Mouse (Mus musculus): ENCODE measurements around the gene Olfml1. TPM values are rescaled to one million over a fixed set of nuclear protein-coding genes. Genes with fewer than 3 reads are reported as not detected.

Gene Olfml1
- polyA plus RNA-seq, 1 experiment from 2014 or later: 1.4 TPM

DNA sequence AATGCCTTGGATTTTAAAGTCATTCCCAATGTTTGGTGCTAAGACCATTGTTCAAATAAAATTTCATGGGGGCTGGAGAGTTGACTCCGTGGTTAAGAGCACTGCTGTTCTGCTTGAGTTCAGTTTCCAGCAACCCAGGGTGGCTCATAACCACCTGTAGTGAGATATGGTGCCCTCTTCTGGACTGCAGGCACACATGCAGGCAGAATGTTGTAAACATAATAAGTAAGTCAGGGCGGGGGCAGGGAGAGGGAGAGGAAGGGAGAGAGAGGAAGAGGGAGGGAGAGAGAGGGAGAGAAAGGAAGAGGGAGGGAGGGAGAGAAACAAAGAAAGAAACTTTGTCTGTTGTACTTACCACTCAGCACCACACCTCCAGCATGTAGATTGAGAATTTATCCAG, 6.6 kb downstream of the Olfml1 start:
- no peak overlapping the region for H3K4me2 ChIP-seq (ENCODE audit: low read length)
- DNase-seq: no peak
- no peaks in the 10 kb centered on the region for H3K36me3 ChIP-seq (ENCODE audit: control insufficient read depth, insufficient read depth, low read length)
- ATAC-seq (ENCODE audit: low FRiP score, low TSS enrichment): no peak
- H3K9ac ChIP-seq (replicated peaks; ENCODE audit: low read length): no peak overlapping the region
- WGBS: 73% methylated on average over 2 of the region's 2 CpGs
- no peaks in the 10 kb centered on the region for H3K9me3 ChIP-seq (ENCODE audit: control insufficient read depth, low read length)
- H3K27me3 ChIP-seq (ENCODE audit: control insufficient read depth, insufficient read depth, low read length): no peaks in the 10 kb centered on the region
- no peaks in the 10 kb centered on the region for H3K4me1 ChIP-seq (ENCODE audit: control insufficient read depth, insufficient read depth, low read length)
- H3K27ac ChIP-seq (replicated peaks; ENCODE audit: low read depth, low read length): no peak overlapping the region
- H3K4me3 ChIP-seq (replicated peaks; ENCODE audit: low read depth, low read length): no peak overlapping the region

DNA sequence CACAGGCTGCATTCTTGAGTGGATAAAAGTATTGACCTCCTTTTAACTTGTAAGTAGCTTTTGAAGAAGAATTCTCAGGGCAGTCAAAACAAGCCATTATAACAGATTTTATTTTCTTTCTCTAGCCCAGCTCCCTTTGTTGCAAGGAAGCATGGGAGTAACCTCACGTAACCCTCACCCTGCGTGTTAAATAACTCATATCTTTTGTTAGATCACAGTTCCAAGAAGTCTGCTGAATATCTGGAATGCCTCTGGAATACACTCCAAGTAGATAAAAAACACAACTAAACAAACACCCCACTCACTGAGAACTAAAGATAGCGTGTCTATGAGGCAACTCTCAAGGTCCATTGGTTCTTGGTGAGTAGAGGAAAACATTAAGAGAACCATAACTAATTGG, 7.0 kb downstream of the Olfml1 start:
- H3K27ac ChIP-seq (replicated peaks; ENCODE audit: low read depth, low read length): no peak overlapping the region
- H3K4me1 ChIP-seq (ENCODE audit: control insufficient read depth, insufficient read depth, low read length): no peaks in the 10 kb centered on the region
- 82% methylated on average over 3 of the region's 3 CpGs for WGBS
- H3K9me3 ChIP-seq (ENCODE audit: control insufficient read depth, low read length): no peaks in the 10 kb centered on the region
- no peaks in the 10 kb centered on the region for H3K27me3 ChIP-seq (ENCODE audit: control insufficient read depth, insufficient read depth, low read length)
- ATAC-seq (ENCODE audit: low FRiP score, low TSS enrichment): no peak
- H3K9ac ChIP-seq (replicated peaks; ENCODE audit: low read length): no peak overlapping the region
- no peak overlapping the region for H3K4me2 ChIP-seq (ENCODE audit: low read length)
- H3K4me3 ChIP-seq (replicated peaks; ENCODE audit: low read depth, low read length): no peak overlapping the region
- no peaks in the 10 kb centered on the region for H3K36me3 ChIP-seq (ENCODE audit: control insufficient read depth, insufficient read depth, low read length)
- no peak for DNase-seq

- Histone ChIP-seq H3K4me3 (replicated peaks; ENCODE audit: low read depth, low read length) (no peak overlapping the region), H3K4me2 (ENCODE audit: low read length) (no peak overlapping the region), H3K9ac (replicated peaks; ENCODE audit: low read length) (no peak overlapping the region), H3K9me3 (ENCODE audit: control insufficient read depth, low read length) (no peaks in the 10 kb centered on the region), H3K27me3 (ENCODE audit: control insufficient read depth, insufficient read depth, low read length) (peaks cover 5% of the 10 kb centered on the region; the same call in 1 of the 2 replicates), H3K36me3 (ENCODE audit: control insufficient read depth, insufficient read depth, low read length) (no peaks in the 10 kb centered on the region), H3K4me1 (ENCODE audit: control insufficient read depth, insufficient read depth, low read length) (0 out of 2 replicates have a peak, but pooled peaks cover 7% of the 10 kb centered on the region), H3K27ac (replicated peaks; ENCODE audit: low read depth, low read length) (no peak overlapping the region)
- DNase-seq (peak; percentile 40), ATAC-seq (ENCODE audit: low FRiP score, low TSS enrichment) (no peak)
- WGBS: 37% methylated on average over 2 of the region's 2 CpGs
Observed at GRCm38 (mm10) chr7:107592641-107593040, 25.4 kb downstream of the Olfml1 start.

- 0 out of 2 replicates have a peak overlapping the region, but pooled peaks have one; percentile 54 for H3K9ac ChIP-seq (replicated peaks; ENCODE audit: low read length)
Observed at GRCm38 (mm10) chr7:107593904-107594303, 26.7 kb downstream of the Olfml1 start.

DNA sequence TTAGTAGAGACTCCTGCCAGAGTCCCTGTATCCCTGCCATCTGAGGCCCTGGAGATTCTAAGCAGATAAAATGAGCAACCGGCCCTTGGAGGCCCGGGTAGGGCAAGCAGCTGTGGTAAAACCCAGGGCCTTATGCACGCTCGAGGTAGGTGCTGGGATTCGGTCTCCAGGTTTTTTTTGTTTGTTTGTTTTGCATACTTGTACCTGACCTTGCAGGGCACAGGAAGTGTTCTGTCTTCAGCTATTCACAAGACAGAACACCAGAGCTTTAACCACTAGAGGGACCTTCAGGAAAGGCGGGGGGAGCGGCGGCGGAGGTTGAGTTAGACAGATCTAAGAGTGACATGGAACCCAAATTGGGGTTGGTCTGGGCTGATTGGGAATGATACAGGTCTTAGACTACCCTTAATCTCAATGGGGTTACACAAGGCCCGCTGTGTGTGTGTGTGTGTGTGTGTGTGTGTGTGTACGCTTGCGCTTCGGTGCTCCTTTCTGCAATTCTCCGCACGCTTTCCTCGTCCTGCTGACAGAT, 27.1 kb downstream of the Olfml1 start:
- peak overlapping the region; percentile 58 for H3K4me3 ChIP-seq (replicated peaks; ENCODE audit: low read depth, low read length)
- H3K27me3 ChIP-seq (ENCODE audit: control insufficient read depth, insufficient read depth, low read length): peaks cover 5% of the 10 kb centered on the region; the same call in 1 of the 2 replicates
- H3K36me3 ChIP-seq (ENCODE audit: control insufficient read depth, insufficient read depth, low read length): no peaks in the 10 kb centered on the region
- peak overlapping the region; percentile 54 for H3K9ac ChIP-seq (replicated peaks; ENCODE audit: low read length)
- H3K4me2 ChIP-seq (ENCODE audit: low read length): peak overlapping the region; percentile 97
- peak; percentile 80 for DNase-seq
- H3K9me3 ChIP-seq (ENCODE audit: control insufficient read depth, low read length): no peaks in the 10 kb centered on the region
- H3K4me1 ChIP-seq (ENCODE audit: control insufficient read depth, insufficient read depth, low read length): 0 out of 2 replicates have a peak, but pooled peaks cover 7% of the 10 kb centered on the region
- WGBS: under 1% methylated on average over 16 of the region's 16 CpGs
- no peak overlapping the region for H3K27ac ChIP-seq (replicated peaks; ENCODE audit: low read depth, low read length)
- peak; percentile 75 for ATAC-seq (ENCODE audit: low FRiP score, low TSS enrichment)

More at GRCm38 (mm10) chr7:107593904-107594303, 26.7 kb downstream of the Olfml1 start:
- WGBS: 29% methylated on average over 7 of the region's 7 CpGs
- Histone ChIP-seq H3K27me3 (ENCODE audit: control insufficient read depth, insufficient read depth, low read length) (peaks cover 5% of the 10 kb centered on the region; the same call in 1 of the 2 replicates), H3K4me3 (replicated peaks; ENCODE audit: low read depth, low read length) (peak overlapping the region; percentile 58), H3K36me3 (ENCODE audit: control insufficient read depth, insufficient read depth, low read length) (no peaks in the 10 kb centered on the region), H3K27ac (replicated peaks; ENCODE audit: low read depth, low read length) (no peak overlapping the region), H3K4me1 (ENCODE audit: control insufficient read depth, insufficient read depth, low read length) (0 out of 2 replicates have a peak, but pooled peaks cover 7% of the 10 kb centered on the region), H3K4me2 (ENCODE audit: low read length) (peak overlapping the region; percentile 97), H3K9me3 (ENCODE audit: control insufficient read depth, low read length) (no peaks in the 10 kb centered on the region)
- no peak for ATAC-seq (ENCODE audit: low FRiP score, low TSS enrichment)
- DNase-seq: no peak

- 1% methylated on average over 24 of the region's 24 CpGs for WGBS
- Histone ChIP-seq H3K36me3 (ENCODE audit: control insufficient read depth, insufficient read depth, low read length) (no peaks in the 10 kb centered on the region), H3K27ac (replicated peaks; ENCODE audit: low read depth, low read length) (no peak within 1 kb of the TSS), H3K4me1 (ENCODE audit: control insufficient read depth, insufficient read depth, low read length) (0 out of 2 replicates have a peak, but pooled peaks cover 7% of the 10 kb centered on the region), H3K9ac (replicated peaks; ENCODE audit: low read length) (peak within 1 kb of the TSS; percentile 54), H3K4me2 (ENCODE audit: low read length) (peak within 1 kb of the TSS; percentile 97), H3K27me3 (ENCODE audit: control insufficient read depth, insufficient read depth, low read length) (peaks cover 5% of the 10 kb centered on the region; the same call in 1 of the 2 replicates), H3K4me3 (replicated peaks; ENCODE audit: low read depth, low read length) (peak within 1 kb of the TSS; percentile 58), H3K9me3 (ENCODE audit: control insufficient read depth, low read length) (no peaks in the 10 kb centered on the region)
- DNase-seq: peak; percentile 81
- ATAC-seq (ENCODE audit: low FRiP score, low TSS enrichment): peak; percentile 92
Observed at GRCm38 (mm10) chr7:107594857-107595402, 27.7 kb downstream of the Olfml1 start, which contains the start of gene Ppfibp2. TSS of gene Ppfibp2 (plus strand) at chr7:107595207.

GRCm38 (mm10) chr7:107595426-107595825, 28.2 kb downstream of the Olfml1 start:
- DNase-seq (no peak), ATAC-seq (ENCODE audit: low FRiP score, low TSS enrichment) (no peak)
- WGBS: 10% methylated on average over 13 of the region's 13 CpGs
- Histone ChIP-seq H3K27ac (replicated peaks; ENCODE audit: low read depth, low read length) (no peak overlapping the region), H3K4me3 (replicated peaks; ENCODE audit: low read depth, low read length) (peak overlapping the region; percentile 58), H3K9ac (replicated peaks; ENCODE audit: low read length) (peak overlapping the region; percentile 54; the same call in 1 of the 2 replicates), H3K9me3 (ENCODE audit: control insufficient read depth, low read length) (no peaks in the 10 kb centered on the region), H3K27me3 (ENCODE audit: control insufficient read depth, insufficient read depth, low read length) (peaks cover 5% of the 10 kb centered on the region; the same call in 1 of the 2 replicates), H3K4me1 (ENCODE audit: control insufficient read depth, insufficient read depth, low read length) (0 out of 2 replicates have a peak, but pooled peaks cover 7% of the 10 kb centered on the region), H3K36me3 (ENCODE audit: control insufficient read depth, insufficient read depth, low read length) (no peaks in the 10 kb centered on the region), H3K4me2 (ENCODE audit: low read length) (peak overlapping the region; percentile 97)

- DNase-seq (no peak), ATAC-seq (ENCODE audit: low FRiP score, low TSS enrichment) (no peak)
- Histone ChIP-seq H3K27ac (replicated peaks; ENCODE audit: low read depth, low read length) (no peak overlapping the region), H3K27me3 (ENCODE audit: control insufficient read depth, insufficient read depth, low read length) (peaks cover 5% of the 10 kb centered on the region; the same call in 1 of the 2 replicates), H3K36me3 (ENCODE audit: control insufficient read depth, insufficient read depth, low read length) (no peaks in the 10 kb centered on the region), H3K4me3 (replicated peaks; ENCODE audit: low read depth, low read length) (no peak overlapping the region), H3K4me1 (ENCODE audit: control insufficient read depth, insufficient read depth, low read length) (0 out of 2 replicates have a peak, but pooled peaks cover 7% of the 10 kb centered on the region), H3K4me2 (ENCODE audit: low read length) (no peak overlapping the region), H3K9me3 (ENCODE audit: control insufficient read depth, low read length) (no peaks in the 10 kb centered on the region), H3K9ac (replicated peaks; ENCODE audit: low read length) (no peak overlapping the region)
Observed at GRCm38 (mm10) chr7:107596753-107597152, 29.5 kb downstream of the Olfml1 start.
